Mouse (Mus musculus) brain, embryonic 18.5 days (tissue): ENCODE results near the gene Nt5c3.
A peak's percentile ranks its signal among the peaks of the same experiment; 100 is the strongest.

Source experiments
- DNase-seq: peaks from one replicate; pipeline ENCODE4 v3.0.0-alpha.2; 2012; ENCODE audit warnings: low read depth, low spot score

The Nt5c3 gene

GRCm38 (mm10) chr6:56923726-56924707 lies at the start of gene Nt5c3, which contains the start of gene Vmn1r4:
Gene Nt5c3, minus strand, starts transcription at chr6:56923932.
Gene Vmn1r4, plus strand, starts transcription at chr6:56924015.
- peak; percentile 95 for DNase-seq

- DNase-seq, result no peak
Measured at GRCm38 (mm10) chr6:56969973-56970372, 46.2 kb upstream of the Nt5c3 start, which contains the start of gene Vmn1r5. Gene Vmn1r5, plus strand, starts transcription at chr6:56970273.

- DNase-seq, result no peak
Measured at GRCm38 (mm10) chr6:56956436-56956835, 32.7 kb upstream of the Nt5c3 start.

GRCm38 (mm10) chr6:56934366-56934765 lies 10.6 kb upstream of the Nt5c3 start:
- DNase-seq, result no peak

GRCm38 (mm10) chr6:56932464-56932863 lies 8.7 kb upstream of the Nt5c3 start:
- DNase-seq, result no peak

GRCm38 (mm10) chr6:56931648-56932415 lies 8.1 kb upstream of the Nt5c3 start:
- no peak for DNase-seq

- no peak for DNase-seq
Measured at GRCm38 (mm10) chr6:56923331-56923725, 404 bp downstream of the Nt5c3 start.

GRCm38 (mm10) chr6:56920222-56921092 lies 3.3 kb downstream of the Nt5c3 start:
- no peak for DNase-seq

- DNase-seq, result no peak
Measured at GRCm38 (mm10) chr6:56919330-56920044, 4.2 kb downstream of the Nt5c3 start.

GRCm38 (mm10) chr6:56917578-56918368 lies 6.0 kb downstream of the Nt5c3 start:
- DNase-seq, result no peak

- no peak for DNase-seq
Measured at GRCm38 (mm10) chr6:56916279-56916678, 7.5 kb downstream of the Nt5c3 start.

- DNase-seq, result no peak
Measured at GRCm38 (mm10) chr6:56913092-56913858, 10.5 kb downstream of the Nt5c3 start.

- DNase-seq, result no peak
Measured at GRCm38 (mm10) chr6:56910910-56911309, 12.8 kb downstream of the Nt5c3 start.

GRCm38 (mm10) chr6:56908912-56909311 lies 14.8 kb downstream of the Nt5c3 start:
- no peak for DNase-seq

- no peak for DNase-seq
Measured at GRCm38 (mm10) chr6:56908397-56908796, 15.3 kb downstream of the Nt5c3 start.

GRCm38 (mm10) chr6:56907973-56908372 lies 15.8 kb downstream of the Nt5c3 start:
- no peak for DNase-seq

- no peak for DNase-seq
Measured at GRCm38 (mm10) chr6:56906121-56906846, 17.4 kb downstream of the Nt5c3 start.

GRCm38 (mm10) chr6:56905486-56905885 lies 18.2 kb downstream of the Nt5c3 start:
- no peak for DNase-seq
